Mouse (Mus musculus) right cerebral cortex, postnatal 25 days (tissue): ENCODE results near the gene Sgcg.

ENCODE experiments used
- DNase-seq: peaks from one replicate; pipeline ENCODE4 v3.0.0; 2022

Gene Sgcg

DNA sequence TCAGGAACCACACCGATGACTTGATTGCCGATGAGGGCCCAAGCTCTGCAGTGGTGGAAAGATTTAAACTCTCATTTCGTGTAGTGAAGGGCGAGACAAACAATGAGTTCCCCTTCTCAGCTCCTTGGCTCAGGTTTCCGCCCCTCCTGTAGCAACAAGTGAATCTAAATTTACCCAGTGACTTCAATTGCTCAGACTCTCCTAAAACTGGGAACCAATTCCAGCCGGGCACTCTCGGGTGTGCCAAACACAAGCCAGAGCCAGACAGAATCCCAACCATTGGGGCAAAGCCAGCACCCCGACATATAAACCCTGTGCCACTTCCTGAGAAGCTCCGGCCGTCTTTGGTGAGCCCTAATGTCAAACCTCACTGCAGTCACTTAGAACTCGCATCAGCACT, at the start of gene Sgcg:
Sgcg (minus strand) TSS at position 139 of the 400 bp plus-strand sequence.
- DNase-seq: no peak

DNA sequence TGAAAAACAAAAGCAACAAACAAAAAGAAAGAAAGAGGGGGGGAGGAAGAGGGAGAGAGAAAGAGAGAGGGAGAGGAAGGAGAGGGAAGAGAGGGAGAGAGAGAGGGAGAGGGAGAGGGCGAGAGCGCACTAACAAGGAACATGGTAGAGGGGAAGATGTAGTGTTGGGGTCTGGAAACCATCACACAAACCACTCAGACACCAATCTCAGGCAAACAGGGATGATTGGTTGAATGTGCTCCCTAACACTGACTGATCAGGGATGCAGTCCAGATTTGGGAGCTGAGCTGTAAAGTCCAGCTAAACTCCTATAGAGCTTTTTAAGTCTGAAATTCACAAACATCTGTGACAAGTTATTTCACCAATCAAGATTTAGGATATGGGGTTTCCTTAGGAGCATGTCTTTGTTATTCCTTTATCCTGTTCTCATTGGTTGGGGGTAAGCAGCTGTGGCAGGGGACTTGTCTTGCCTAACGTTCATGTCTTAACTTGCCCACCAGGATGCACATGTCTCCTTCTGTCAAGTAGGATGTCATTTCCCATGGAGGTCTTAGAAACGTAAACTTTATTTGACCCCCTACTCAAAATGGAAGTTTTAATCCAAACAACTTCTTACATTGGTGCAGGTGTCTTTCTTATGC, 45.8 kb upstream of the Sgcg start:
- no peak for DNase-seq

DNA sequence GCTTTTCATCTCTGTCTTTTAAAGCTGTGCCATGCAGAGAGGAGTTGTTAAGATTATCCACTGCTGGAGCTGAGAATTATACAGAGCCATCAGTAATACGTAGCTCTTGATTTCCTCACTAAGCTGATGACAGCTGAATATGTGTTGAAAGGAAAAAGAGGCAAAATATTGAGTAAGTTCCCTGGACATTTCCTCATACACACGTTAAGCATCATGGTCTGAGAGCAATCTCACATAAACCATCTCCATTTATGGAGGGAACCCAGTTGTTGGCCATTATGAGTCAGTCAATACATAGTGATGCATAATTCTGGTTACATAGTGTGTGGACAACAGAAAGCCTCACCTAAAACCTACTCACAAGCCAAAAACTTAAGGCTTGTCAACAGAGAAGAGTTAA, 44.1 kb upstream of the Sgcg start:
- DNase-seq: no peak

DNA sequence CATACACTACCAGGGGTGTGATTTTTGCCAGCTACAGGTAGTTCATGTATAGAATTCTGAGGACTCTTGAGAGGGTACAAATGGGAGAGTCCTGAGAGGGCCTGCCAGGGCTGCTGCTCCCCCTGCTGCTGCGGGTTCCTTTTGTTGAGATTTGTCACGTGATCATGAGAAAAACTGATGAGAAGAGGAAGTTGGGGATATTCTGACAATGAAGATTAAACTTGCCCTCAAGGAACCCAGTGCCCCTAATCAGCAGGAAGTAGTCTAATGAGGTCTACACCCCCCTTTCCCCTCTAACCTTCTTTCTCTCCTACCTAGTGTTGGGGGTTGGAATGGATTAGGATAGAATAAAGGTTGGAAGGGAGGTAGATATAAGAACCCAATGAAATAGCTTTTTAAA, 43.0 kb upstream of the Sgcg start:
- DNase-seq: no peak

DNA sequence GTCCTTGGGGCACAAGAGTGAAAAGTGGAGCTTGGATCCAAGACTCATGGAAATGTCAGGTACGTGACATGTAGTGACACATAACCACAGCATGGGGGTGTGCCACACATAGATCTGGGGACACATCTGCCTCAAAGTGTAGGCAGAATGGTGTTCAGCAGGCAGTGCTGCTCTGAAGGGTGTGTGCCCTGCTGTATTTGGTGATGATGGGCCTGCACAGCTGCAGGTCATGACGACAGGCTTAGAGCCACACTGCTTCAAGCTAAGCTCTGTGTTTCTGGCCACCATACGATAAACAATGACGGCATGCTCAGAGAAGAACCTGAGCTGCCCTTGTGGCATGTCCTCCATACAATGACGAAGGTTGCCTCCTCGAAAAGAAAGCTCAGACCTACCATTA, 41.5 kb upstream of the Sgcg start:
- no peak for DNase-seq

DNA sequence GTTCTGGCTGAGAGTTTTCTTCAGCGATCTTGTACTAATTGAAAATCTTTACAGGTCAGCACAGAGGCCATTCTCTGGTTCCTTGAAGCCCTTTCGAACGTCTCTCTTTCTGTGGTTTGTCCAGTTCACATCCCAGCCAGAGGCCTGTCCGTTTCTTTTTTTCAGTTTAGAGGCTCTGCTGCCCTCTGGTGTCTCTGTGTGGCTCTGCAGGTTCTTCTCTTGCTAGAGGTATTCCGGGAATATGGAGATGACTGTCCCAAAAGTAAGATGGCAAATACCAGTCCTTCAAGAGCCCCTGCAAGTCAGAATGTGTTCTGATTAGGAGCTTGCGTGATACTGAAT, 36.4 kb upstream of the Sgcg start:
- no peak for DNase-seq

DNA sequence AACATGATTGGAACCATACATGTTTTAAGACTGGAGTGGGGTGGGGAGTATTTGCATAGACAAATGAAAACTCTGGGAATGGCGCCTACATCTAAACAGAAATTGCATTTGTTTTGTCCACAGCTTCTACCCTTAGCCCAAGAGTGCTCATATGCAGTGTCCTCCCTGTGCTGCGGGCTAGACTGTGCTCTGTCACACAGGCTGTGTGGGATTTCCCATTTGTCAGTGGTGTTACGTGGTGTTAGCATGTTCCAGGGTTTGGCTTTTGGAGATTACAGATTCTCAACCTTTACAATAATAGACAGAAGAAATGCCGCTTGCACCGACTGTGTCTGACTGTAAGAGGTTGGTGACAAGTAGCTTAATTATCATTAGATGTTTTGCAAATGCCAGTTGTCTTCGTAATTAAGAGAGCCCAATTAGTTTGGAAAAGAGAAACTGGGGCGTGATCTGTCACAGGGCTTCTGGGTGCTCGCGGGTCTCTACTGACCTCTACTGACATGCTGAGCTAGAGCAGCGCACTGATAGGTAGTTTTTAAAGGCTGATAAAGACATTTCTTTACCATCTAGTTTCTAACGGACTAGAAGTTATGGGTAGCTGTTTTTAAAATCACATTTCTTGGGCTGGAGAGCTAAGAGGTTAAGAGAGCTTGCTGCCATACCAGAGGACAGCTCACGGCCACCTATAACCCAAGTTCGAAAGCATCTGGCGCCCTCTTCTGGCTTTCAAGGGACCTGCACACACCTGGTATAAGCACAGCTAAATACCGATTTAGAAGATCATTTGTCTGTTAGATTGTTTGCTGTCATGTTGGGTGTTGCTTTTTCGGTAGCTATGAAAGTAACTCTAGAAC, 35.8 kb upstream of the Sgcg start:
- DNase-seq: no peak

DNA sequence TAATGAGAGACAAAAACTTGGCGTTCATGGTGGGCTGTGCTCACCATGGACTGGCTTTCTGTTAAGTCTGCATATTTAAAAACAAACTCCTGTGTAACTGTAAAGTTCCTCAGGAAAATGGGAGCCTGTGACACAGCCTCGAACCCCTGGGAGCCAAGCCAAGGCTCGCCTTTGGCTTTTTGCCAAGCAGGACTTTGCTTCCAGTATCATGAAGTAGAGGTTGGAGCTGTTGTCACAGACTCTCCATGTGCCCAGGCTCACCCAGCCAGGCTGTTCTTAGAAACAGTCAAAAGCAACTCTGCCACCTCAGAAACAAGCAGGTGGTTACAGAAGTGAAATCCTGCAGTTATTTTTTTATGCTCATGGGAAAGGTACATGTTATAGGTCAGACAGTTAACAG, 32.4 kb upstream of the Sgcg start:
- DNase-seq: no peak

DNA sequence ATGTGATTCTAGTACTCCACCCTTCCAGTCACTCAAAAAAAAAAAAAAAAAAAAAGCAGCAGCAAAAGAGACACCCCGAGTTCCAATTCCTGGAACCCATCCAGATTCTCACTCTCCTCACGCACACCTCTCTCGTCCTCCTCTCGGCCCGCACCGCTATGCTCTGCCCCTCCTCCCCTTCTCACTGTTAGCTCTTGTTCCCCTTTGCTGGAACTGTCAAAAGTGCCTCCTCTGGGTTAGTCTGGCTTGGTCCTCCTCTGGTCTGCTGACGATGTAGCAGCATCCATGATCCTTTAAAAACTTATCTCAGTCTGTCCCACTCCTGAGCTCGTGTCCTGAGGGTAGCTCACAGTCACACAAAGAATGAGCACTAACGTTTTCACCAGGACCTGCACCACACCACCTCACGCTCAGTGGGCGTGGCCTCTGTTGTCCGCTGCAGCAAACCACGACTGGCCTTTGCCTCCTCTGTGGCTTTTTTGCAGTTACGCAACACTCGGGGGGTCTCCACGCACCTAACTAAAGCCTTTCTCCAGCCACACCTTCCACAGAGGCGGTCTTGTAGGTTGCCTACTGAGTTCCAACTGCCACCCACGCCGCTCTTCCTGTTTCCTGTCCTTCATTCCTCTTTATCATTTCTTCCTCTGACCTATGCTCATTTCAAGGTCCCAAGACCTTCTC, 30.5 kb upstream of the Sgcg start:
- no peak for DNase-seq

DNA sequence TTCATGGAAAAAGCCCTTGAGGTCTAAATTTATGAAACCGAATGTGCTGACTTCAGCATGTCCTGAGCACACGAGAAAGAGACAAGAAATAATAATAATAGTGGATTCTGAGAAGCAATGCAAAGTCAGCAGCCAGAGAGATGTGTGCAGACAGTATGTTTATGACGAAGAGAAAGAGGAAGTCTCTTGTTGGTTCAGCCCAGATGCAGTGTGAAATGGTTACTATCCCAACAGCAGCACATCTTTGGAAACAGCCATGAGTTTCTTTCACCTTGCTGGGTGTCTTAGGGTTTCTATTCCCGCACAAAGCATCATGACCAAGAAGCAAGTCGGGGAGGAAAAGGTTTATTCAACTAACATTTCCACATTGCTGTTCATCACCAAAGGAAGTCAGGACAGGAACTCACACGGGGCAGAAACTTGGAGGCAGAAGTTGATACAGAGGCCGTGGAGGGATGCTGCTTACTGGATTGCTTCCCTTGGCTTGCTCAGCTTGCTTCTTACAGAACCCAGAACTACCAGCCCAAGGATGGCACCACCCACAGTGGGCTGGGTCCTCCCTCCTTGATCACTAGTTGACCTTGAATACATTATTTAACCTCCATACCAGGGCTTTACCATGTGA, 20.5 kb upstream of the Sgcg start:
- DNase-seq: no peak

DNA sequence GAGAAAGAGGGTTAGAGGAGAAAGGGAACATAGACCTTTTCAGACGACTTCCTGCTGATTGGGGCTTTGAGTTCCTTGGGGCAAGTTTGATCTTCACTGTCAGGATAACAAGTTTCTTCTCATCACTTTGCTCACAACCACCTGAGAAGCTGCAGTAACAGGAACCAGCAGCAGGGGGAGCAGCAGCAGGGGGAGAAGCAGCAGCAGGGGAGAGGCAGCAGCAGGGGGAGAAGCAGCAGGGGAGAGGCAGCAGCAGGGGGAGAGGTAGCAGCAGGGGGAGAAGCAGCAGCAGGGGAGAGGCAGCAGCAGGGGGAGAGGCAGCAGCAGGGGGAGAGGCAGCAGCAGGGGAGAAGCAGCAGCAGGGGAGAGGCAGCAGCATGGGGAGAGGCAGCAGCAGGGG, 19.0 kb upstream of the Sgcg start:
- DNase-seq: no peak

DNA sequence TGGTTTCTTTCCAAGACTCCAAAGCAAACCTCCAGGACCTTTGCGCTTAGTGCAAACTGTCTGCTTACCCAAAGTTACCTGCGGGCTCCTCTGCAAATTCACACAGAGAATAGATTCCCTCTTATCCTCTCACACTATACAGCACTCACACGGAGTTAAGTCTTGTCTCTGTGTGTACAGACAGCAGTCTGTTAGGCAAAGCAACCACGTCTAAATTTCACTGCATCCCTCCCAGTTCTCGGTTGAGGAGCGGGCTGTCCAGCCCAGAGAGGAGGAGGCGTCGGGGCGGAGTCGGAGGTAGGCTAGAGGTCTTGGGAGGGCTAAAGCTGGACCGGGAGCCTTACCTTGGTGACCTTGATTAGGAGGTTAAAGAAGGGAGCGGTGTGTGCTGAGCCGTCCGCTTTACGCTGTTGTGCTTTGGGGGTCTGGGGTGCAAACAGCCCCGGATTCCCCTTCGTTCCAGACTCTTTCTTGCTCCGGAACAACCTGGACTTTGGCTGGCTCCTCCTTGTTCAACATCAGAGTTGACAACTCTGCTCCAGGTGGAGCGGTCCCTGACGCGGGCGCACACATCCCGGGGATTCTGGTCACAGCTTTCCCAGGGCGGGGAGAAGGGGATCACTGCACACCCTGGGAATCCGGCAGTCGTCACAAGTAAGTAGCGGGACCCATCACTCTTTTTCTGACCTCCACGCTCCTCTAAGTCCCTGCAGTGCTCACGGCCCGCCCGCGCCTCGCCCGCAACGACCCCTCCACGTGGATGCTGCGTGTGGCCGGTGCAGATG, 16.3 kb upstream of the Sgcg start:
- no peak for DNase-seq

DNA sequence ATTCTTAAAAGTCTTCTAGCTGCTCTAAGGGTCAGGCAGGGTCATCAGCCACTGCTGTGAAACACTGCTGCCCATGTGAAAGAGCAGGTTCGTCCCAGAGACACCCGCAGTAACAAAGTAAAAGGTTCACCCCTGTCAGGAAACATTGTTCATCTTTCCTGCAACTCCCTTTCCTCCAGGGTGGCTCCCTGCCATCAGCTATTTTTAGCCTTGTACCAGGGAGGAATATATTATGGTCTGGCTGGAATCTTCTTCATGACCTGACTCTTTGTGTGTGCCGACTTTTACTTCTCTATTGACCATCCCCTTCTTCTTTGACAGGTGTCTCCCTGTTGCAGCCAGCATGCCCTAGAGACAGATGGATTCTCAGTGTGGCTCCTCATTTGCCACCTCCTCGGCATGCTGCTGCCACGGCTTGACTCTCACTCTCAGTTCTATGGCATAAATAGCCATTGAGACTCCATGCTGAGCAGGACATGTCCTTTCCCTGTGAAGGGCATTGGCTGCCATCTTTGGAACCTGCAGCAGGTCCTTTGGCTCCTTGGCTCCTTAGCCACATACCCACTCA, 9.7 kb upstream of the Sgcg start:
- DNase-seq: no peak

DNA sequence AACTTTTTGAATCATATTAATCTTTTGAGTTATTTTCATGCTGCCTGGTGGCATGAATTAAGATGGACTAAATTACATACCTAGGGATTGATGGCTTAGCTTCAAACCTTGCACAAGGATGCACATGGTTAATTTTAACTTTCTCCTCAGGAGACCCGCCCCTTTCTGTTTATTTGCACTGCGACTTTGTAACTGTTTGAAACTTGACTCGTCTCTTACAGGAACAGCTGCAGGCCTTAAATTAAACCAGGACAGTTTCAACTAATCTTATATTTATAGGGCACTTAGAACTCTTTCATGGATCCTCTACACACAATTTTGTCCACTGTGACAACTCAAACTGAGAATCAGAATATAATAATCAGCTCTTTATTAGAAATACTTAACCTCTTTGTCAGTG, 794 bp upstream of the Sgcg start:
- DNase-seq: no peak

DNA sequence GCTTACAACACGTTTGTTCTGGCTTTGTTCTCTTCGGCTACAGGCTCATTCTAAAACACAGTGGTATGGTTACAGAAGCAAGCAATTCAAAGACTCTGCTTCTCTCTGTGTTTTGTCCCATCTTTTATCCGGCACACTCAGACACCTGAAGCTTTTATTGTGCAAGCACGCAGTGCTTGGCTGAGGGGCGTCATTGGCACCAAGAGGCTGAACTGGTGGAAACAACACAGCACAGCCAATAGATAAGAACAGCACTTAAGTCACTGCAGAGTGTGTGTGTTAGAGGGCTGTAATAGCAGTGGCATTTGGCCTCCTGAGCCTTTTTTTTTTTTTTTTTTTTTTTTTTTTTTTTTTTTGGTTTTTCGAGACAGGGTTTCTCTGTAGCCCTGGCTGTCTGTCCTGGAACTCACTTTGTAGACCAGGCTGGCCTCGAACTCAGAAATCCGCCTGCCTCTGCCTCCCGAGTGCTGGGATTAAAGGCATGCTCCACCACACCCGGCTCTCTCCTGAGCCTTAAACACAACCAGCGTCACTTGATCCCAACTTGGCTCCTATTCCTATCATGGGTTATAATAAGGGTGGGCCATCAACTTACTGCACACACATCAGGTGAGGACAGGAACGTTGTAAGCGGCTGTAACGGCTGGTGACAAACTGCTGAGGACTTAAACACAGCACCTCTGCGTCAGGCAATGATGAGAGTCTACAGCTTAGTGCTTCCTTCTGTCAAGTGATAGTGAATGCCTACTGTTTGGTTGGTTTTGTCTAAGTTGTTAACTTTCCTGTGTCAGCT, 5.5 kb downstream of the Sgcg start:
- no peak for DNase-seq

DNA sequence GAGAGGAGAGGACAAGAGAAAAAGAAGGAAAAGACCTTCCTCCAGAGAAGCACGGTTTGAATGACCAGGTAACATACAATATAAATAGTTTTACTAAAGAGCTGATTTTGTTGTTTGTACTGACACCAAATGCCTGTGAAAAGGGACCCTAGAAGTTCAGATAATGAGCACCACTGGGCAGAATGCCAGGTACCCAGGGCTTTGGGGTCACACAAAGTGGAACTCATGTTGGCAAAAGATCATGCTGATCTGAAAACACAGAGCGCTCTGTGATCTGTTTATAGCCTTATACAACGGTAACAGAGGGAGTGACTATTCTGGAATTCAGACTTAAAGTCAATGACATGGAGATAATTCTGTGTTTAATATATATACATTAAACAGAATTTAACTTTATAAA, 11.8 kb downstream of the Sgcg start:
- DNase-seq: no peak

DNA sequence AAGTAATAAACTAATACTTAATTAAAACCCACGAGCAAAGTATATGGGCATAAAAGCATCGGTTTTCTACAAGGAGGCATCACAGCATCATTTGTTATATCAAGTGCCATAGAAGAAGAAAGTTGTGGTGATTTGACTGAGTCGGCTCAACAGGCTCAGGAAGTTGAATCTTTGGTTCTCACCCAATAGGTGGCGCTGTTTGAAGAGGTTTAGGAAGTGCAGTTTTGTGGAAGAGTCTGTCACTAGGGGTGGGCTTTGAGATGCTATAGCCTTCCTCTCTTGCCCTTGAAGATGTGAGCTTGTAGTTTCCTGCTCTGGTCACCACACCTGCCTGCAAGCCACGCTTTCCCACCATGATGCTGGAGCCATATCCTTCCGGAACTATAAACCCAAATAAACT, 15.7 kb downstream of the Sgcg start:
- DNase-seq: no peak

DNA sequence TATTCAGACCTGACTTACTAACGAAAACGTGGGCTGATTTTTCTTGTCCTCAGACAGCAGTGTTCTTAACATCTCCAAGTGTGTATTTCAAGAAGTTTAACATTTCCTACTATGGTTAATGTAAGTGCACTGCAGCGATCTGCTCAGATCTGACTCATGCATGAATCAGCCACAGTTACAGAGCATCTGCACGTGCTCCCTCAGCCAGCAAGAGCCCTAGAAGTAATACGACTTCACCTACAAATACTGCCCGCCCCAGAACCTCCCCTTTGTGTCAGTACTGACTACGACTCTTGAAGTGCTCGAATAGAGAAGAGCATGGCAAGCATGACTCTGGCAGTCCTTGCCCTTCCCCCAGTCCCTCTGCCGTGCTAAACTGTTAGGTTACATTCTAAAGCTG, 19.5 kb downstream of the Sgcg start:
- peak; percentile 32 for DNase-seq

DNA sequence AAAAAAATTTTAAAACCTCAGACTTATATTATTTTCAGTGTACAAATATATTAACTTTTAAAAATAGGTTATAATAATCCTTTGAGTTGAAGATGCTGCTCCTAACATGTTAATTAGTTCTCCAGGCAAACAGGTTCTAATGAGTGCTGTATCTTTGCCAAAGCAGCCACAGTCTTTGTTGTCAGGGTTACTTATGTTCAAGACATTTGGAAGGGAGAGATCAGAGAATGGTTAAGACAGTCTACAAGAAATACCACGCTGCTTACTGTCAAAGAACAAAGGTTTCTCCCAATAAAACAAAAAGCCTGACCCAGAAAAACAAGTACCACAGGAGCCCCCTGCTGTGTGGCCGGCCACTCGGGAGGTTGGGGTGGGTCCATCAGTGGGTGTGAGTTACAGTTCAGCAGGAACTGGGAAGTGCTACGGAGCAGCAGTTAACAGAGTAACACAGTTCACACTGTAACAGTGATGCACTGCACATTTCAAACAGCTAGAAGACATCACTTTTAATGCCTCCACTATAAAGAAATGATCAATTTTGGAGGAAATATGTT, 21.1 kb downstream of the Sgcg start:
- no peak for DNase-seq

DNA sequence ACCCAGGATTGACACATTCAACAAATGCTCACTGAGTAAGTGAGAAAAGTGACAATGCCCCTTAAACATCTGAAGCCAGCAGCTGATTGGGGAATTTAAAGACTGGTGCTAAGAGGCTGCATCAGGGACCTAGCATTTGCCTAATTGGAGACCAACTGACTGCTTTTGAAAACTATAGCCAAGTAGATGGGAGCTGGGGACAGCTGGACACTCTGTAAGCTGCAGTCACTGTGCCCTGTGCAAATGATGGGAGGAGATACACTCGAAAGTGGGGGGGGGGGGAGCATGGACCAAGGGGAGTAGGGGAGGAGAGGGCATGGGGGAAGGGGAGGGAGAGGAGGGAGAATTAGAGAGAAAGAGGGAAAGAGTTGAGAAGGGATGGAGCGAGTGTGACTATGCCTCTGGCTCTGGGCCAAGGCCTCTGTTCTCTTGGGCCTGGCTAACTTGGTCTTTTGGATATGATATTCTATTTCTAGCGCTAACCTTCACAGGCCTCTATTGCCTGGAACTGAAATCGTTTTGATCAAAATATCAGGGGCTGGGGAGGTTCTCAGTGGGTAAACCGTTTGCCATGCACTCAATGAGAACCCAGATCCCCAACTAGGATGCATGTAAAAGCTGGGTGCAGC, 22.3 kb downstream of the Sgcg start:
- no peak for DNase-seq

DNA sequence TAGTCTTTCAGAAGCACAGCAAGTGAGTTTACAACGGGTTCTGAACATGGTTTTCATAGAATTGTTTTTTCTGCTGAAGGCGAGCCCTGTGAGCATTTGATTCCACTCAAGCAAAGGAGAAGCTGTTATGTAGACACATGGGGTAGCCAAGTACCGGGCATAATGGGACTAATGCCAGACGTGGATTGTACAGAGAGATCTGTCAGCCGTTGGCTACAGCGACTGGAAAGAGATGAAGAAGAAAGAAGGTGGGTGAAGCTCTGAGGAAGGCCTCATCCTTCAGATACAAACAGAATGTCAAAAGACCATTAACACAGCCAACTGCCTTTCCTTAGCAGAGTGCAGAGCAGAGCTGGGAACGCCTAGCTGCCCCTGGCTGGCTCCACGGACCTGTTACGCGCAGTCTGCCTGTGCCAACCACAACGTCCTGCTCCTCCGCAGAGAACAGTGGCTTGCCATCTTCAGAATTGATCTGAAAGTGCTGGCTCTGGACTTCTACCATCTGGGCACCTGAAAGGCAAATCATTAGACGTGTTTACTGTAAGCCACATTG, 26.2 kb downstream of the Sgcg start:
- no peak for DNase-seq
